Mouse (Mus musculus): ENCODE measurements around the gene Rpl11.

- TF ChIP-seq GATA1 (IDR thresholded peaks at IDR 0.05; ENCODE audit: low read length), result no peak
- TF ChIP-seq TAL1 (IDR thresholded peaks at IDR 0.05; ENCODE audit: low read length), result no peak
Observed at GRCm38 (mm10) chr4:135985769-135986168, 67.5 kb downstream of the Rpl11 start.
